Mouse (Mus musculus) kidney, postnatal 25 days (tissue): ENCODE measurements around the gene Fam129b.
A peak's percentile ranks its signal among the peaks of the same experiment; 100 is the strongest.

Experiments
- DNase-seq, 2 experiments: peaks; one replicate each; pipeline ENCODE4 v3.0.0; 2021; ENCODE audit warnings: mixed read lengths in 2 of 2

The Fam129b gene

DNA sequence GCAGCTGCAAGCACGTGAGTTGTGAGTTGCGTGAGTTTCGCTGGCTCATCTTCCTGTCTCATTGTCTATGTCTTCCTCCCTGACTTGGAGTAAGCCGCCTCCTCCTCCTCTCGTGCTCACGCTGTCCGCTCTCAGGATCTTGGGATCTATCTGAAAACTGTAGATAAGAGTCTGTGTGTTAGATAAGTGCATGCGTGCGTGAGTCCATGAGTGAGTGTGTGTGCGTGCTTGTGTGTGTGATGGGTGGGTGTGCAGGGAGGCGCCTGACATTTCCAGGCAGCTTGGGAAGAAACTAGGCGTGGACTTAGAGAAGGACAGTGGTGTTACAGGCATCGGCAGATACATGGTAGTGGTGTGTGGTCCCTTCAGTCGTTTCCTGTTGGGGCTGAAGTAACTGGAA is 16.6 kb downstream of the Fam129b start:
- no peak for DNase-seq

DNA sequence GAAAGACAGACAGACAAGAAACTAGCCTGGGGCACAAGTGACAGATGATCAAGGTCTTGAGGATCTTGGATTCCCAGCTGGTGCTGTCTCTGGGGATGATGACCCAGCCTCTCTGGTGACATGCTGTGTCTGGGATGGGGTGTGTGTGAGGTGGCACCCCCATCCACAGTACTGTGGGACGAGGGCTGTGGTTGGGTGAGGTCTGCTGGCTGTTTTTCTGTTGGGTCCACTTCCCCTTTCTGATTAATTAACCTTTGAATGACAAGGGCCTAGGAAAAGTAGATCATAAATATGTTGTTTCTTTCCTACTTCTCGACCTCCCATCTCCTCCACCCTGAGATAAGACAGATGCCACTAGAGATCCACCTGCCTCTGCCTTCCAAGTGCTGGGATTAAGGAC is 18.2 kb downstream of the Fam129b start:
- no peak for DNase-seq

DNA sequence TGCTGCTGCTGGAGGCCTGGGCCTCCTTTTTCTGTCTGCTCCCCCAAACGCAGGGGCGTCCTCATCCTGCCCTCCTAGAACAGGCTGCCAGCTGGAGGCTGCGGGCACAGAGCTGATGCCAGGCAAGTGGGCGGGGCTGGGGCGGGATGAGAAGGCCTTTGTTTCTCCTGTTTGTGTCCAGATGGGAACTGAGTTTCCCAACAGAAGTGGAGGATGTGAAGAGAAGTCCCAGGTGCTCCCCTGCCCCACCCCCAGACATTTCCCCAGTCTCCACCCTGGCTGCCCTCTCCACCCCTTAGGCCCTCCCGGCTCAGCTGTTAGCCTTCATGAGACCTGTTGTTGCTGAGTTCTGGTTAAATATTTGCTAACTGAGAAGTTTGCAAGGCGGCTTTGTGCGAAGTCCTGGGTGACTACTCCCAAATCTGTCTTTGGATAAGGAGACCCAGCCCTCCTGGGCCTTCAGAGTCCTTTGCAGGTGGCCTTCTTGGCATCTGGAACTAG is 19.7 kb downstream of the Fam129b start:
- DNase-seq: peak; percentile 55 to 83

DNA sequence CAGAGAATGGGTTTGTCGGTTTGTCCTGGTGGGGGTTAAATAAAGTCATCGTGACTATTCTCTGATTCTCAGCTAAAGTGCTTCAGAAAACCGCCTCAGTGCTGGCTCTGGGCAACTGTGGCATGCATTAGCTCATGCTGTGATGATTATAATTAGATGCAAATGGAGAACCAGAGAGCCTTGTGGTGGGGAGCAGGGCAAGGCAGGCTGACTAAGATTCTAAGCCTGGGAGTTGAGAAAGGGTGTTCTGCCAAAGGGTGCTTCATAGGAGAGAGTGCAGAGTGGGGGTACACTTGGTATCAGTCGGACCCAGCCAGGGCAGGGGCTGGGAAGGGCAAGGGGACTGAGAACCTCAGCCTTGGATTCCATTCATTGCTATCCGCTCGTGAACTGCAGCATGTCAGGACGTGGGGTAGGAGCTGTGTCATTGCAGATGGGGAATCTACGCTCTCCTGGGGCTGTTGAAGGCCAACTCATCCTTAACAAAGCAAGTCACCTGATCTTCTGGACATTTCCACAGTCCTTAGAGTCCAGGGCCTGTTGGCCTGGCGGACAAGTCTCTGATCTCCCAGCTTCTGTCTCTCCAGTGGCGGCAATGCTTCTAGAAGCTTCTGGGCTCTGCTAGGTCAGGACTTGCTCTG is 20.7 kb downstream of the Fam129b start:
- DNase-seq: no peak

DNA sequence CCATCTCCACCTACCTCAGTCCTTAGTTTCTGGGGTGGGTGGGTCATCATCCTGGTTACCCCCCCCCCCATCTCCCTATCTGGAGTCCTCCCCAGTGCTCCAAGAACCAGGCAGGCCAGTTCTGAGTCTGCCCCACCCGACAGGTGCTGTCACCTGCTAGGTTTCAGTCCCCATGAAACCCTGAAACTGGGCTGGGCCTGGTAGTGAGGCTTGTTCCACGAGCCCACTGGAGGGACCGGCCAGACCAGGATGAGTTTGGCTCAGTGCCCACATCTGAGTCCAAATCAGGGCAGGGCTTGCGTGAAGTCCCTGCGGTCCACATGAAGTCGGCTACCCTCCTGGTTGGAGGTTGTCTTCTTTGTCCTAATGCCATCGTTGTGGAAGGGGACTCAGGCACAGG is 23.1 kb downstream of the Fam129b start:
- DNase-seq: peak; percentile 61 to 70

DNA sequence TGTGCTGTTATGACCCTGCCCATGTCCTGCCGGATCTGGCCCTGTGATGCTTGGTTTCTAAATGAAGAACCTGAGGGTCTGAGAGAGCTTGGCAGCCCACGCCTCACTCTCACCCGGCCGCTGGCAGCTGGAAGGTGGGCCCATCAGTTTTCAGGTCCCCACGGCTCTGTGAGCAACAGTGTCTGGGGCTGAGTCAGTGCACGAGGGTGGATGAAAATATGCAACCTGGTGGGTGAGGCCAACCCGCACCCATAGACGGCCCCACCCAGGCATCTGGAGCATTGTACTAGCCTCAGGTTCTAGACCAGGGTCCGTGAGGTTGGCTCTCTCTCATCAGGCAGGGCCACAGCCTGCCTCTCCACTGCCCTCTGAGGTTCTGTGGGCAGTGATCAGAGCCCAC is 26.2 kb downstream of the Fam129b start:
- no peak for DNase-seq

DNA sequence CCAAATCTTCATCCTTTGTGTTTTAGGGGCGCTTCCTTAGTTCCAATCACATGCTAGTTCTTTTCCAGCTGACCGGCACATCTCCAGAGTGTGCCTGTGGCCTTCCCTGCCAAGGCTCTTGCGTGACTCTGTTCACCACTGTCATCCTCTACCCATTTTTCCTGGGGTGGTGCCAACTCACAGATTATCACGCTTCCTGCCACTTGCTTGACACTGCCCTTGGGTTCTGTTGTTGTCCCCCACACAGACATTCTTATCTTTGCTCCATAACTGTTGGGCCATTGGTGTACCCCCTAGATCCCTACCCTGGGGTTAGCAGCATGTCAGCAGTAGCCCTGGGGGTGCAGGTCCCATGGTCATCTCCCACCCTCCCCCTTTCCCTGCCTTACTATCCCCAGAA is 27.6 kb downstream of the Fam129b start:
- DNase-seq: no peak

DNA sequence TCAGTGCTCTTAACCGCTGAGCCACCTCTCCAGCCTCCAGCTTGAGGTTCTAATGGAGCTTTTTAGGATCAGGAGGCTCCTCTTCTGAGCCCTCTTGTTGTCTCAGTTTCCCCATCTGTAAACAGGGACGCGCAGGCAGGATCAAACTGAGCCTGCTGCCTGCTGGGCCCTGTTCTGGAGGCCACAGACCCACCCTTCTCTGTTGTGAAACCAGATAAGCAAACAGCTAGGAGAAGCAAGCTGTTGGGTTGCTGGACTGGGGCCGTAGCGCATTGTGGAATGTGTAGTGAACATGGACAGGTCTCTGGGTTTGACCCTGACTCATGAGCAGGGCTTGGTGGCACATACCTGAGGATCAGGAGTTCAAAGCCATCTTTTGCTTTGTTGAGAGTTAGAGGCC is 28.7 kb downstream of the Fam129b start:
- DNase-seq: no peak

DNA sequence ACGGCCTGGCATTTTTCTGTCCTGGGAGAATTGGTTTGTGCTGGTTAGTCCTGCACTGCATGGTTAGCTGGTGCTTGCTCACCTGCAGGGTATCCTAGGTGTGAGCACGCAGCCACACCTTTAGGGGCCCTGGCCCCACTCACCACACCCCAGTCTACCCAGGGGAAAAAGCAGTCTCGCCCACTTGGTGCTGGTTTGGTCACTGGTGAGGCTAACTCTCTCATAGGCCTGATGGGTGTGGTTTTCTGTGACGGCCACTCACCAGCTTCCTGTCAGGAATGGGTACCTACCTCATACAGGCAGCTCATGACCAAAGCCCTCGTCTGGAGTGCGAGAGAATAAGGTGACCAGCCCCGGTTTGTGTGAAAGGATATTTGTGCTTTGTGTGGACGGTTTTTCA is 29.4 kb downstream of the Fam129b start:
- DNase-seq: no peak

DNA sequence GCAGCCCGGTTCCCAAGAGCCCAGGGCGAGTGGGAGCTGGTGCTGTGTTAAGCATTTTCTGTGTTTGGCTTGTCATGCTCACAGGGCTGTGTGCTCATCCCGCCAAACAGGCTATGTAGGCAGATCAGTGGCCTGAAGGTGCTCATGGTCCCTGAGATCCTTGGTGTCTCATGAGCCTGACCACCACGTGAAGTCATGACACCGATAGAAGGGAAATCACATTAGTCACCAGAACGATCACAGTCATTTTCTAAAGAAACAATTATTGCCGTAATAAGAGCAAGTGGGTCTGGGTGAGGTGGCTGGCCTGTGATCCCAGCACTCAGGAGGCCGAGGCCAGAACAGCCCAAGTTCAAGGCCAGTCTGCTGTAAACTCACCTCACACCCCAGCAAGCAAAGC is 31.5 kb downstream of the Fam129b start:
- no peak for DNase-seq

DNA sequence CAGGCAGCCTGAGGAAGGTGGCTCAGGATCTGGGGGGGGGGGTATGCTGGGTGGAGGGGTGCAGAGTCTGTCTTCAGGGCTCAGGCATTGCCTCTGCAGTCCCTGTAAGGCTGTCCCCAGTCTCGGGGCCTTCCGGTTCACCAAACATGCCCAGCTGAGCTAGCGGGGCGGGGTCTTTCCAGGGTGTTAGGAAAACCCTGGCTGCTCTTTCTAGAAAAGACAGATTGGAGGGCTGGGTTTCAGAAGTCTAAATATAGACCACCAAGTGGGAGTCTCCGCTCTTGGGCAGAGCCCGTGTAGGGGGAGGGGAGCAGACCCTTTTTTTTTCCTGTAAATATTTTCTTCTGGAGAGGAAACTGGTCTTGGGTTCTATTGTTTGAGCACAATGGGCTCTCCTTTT is 32.4 kb downstream of the Fam129b start:
- DNase-seq: peak; percentile 67 to 82

DNA sequence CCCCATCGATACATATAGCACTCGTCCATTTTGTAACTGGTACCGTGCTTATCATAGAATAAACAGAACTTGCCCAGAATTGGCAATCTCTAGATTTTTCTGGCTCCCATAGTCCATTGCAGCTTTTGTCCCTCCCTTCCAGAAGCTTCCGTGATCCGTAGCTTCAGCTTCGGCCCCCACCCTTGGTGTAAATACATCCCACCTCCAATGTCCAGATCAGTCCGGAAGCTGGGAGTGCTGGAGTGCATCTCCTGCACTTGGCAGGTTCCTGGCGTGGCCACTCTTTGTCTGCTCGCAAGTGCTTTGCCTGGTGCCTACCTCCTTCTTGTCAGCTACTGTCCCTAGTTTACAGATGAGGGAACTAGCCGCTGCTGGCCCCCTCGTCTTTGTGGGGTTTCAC is 32.9 kb downstream of the Fam129b start:
- DNase-seq: peak; percentile 34 to 69

DNA sequence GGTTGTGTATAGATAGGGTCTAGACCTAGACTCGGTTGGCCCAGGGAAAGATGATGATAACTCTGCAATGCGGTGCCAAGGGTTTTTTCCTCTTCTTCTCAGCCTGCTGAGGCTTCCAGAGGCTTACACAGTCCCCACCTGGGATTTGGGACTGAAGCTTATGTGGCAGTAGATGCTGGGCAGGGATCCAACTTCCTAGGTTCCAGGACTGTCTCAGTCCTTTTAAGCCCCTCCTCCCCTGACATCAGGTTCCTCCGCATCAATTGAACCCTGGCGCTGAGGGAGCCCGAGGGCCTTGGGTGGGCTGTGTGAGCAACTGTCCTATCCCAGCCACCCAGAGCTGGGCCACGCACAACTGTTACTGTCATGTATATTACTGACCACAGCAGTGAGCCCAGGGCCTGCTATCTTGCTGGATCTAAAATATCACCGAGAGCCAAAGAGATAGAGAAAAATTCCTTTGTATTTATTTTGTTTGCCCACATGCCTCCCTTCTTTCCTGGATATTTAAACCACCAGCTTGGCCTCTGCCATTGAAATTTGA is 35.8 kb downstream of the Fam129b start:
- no peak for DNase-seq

DNA sequence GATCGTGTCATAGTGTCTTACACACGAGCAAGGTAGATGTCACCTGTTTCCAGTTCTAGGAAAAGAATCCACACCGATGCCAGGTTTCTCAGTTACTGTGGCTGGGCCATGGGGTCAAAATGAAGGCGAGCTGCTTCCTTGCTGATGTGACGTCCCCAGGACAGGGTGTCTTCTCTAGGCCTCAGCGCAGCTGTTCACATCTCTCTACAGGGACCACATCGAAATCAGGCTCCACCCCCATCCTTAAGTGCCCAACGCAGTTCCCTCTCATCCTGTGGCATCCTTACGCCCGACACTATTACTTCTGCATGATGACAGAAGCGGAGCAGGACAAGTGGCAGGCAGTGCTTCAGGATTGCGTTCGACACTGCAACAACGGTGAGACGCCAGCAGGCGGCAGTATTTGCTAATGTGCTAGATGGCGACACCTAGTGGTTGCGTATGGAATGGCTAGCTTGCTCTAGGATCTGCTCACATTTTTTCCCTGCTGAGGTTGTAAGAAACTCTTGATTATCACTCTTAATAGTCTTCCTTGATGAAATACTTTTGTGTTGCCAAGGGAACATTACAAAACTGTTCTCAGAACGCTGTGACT is 36.4 kb downstream of the Fam129b start:
- peak; percentile 82 to 94 for DNase-seq

DNA sequence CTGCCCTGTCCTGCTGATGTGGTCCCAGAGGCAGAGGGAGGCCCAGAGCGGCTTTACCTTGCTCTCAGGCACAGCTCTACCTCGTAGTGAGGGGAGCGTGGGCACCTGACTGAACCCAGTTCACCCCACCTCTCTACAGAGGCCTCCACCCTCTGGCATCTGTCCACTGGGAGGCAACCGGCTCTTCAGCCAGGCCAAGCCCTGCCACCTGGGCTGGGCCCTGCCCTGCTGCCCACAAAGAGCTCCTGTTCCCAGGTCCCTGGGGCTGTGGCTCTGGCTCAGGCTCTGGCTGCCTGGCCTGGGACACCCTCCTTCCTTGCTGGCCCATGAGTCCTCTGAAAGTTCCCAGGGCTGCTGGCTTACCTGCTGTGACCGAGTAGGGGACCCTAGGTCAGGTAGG is 38.4 kb downstream of the Fam129b start:
- peak; percentile 16 to 61 for DNase-seq

DNA sequence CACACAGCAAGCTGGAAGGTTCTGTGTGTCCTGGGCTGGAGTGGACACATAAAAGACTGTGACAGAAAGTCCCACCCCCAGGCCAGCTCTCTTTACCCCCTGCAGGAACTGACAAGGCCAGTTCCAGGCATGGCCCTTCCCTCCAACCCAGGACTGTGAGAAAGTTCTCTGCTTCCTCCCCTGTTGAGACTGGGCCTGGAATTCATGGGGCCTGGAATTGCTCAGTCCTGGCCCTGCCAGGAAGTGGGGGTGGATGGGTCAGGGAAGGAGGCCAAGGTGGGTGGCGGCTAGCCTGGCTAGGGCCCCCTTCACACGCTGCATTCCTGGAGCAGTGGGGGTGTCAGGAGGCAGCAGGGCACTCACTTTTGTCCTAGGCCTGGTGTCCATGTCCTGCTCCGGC is 39.0 kb downstream of the Fam129b start:
- DNase-seq: peak; percentile 70 to 83

DNA sequence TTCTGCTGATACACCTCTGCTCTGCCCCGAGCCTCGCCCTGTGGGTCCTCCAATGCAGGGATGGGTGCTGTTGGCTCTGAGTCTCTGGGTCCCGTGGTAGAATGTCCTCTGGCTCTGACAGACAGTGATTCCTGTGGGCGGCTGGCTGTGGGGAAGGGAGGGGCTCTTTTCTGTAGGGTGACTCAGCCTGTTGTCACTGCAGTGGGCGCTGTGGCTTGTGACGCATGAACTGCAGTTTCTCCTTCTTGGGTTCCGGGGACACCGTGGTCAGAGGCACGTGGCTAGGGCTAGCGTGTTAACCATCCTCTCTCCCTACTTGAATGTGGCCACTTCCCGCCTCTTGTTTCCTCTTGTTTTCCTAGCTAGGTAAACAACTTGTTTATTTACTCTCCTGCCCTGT is 41.6 kb downstream of the Fam129b start:
- peak in 1 of 2 experiments; percentile 59 for DNase-seq

DNA sequence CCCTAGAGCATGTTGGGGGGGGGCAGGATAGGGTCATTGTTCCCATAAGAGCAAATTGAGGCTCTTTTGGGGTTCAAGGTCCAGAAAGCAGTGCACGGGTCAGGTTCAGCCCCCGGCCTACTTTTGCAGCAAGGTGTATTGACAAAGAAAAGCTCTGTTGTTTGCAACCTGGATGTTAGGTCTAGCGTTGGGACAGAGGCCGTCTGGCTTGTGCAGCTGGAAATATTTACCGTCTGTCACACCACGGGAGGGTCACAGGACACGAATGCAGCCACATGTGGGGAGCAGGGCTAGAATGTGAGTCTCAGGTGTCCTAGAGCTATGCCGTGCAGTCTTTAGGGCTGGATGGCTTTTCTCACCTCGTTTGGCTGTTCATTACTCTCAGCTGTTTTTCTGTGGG is 42.5 kb downstream of the Fam129b start:
- DNase-seq: no peak

DNA sequence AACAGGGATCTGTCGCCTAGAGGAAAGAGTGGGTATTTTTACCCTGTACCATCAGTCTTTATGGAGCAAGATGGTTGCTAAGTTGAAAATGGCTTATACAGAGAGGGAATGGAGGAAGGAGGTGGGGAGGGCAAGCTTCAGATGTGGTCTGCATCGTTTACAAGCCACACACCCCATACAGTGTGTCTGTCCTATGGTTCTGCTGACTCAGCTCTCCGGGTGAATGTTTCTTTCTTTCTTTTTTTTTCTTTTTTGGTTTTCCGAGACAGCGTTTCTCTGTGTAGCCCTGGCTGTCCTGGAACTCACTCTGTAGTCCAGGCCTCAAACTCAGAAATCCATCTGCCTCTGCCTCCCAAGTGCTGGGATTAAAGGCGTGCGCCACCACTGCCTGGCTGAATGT is 45.3 kb downstream of the Fam129b start:
- DNase-seq: no peak

DNA sequence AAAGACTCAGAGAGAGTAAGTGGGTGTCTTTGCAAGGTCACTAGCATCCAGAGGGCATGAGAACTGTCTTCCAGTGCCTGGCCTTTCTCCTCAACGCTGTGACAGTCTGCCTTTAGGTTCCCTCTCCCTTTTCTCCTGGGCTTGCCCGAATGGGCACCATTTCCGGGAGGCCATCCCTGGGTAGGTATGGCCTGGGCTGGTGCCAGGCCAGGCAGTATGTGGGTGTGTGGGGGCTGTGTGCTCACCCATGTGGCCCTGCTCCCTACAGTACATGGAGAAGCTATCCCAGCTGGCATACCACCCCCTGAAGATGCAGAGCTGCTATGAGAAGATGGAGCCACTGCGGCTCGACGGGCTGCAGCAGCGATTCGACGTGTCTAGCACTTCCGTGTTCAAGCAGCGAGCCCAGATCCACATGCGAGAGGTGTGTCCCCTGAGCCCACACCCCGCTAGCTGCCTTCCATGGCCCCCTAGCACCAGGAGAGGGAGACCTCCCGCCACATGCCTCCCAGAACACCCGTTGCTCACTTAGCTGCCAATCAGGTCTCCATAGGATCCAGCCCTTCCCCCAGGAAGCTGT is 46.0 kb downstream of the Fam129b start:
- no peak for DNase-seq

DNA sequence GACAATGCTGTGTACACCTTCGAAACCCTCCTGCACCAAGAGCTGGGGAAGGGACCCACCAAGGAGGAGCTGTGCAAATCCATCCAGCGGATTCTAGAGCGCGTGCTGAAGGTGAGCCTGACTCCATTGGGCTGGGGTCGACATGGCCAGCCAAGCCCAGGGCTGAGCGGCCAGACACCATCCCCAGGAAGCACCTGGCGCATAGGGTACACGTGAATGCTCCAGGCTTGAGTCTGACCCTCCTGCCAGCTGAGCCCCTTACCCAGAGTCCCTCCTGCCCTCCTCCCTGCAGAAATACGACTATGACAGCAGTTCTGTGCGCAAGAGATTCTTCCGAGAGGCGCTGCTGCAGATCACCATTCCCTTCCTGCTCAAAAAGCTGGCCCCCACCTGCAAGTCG is 46.6 kb downstream of the Fam129b start:
- no peak for DNase-seq

DNA sequence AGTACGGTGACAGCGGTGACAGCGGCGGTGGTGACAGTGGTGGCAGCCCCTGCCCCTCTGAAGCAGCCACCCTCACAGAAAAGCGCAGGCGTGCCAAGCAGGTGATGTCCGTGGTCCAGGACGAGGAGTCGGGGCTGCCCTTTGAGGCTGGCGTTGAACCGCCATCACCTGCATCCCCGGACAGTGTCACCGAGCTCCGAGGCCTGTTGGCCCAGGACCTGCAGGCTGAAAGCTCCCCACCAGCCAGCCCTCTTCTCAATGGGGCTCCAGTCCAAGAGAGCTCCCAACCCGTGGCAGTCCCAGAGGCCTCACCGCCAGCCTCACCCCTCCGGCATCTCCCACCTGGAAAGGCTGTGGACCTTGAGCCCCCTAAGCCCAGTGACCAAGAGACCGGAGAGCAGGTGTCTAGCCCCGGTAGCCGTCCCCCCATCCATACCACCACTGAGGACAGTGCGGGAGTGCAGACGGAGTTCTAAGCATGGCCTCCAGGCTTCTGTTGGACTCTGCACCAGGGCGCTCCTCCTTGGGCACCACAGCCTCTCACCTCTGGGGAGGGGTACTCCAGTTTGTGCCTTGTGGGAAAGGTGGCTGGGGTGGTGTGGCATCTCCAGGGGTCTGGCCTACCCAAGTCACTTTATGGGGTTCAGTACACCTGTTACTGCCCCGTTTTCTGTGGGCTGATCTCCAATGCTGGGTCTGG is 47.8 kb downstream of the Fam129b start:
- no peak for DNase-seq

DNA sequence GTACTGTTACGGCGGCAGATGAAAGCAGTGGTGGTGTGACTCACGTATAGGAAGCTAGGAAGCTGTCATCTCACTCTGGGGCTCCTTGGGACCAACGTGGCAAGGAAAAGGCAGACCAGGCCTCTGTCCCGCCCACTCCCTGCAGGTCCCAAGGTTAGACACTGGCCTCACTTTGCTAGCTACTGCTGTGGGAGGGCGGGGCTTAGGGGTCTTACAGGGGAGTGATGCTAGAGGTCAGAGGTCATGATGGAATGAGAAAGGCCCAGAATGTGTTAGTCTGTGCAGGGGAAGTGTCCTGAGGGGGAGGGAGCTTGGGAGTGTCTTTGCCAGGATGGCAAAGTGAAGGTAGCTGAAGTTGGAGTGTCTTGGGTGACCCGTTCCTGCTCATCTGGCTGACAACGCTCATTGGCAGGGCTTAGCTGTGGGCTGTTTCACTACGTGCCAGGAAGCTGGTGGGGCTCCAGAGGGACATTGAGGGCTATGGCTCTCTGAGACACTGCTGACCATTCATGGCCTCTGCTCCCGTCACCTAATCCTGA is 48.5 kb downstream of the Fam129b start:
- DNase-seq: no peak
